Mouse (Mus musculus) lung, embryonic 15.5 days (tissue): ENCODE results near the gene Plxna4. TPM values are rescaled to one million over a fixed set of nuclear protein-coding genes. Genes with fewer than 3 reads are reported as not detected.
A peak's percentile ranks its signal among the peaks of the same experiment; 100 is the strongest.

Experiments used
- ATAC-seq: fragments of 200-750 bp; cut with Nextera tagmentation; 2 replicates; pipeline ENCODE4 v1.8.0; 2017; ENCODE audit warnings: moderate number of reproducible peaks, borderline replicate concordance; ENCODE audit not compliant: low FRiP score, low TSS enrichment; ENCODE audit errors: extremely low read depth
- H3K27ac ChIP-seq: fragments of 300-500 bp; sonication (generic); 2 replicates; pipeline ENCODE4 v1.5.1; 2015; ENCODE audit warnings: moderate library complexity, mild to moderate bottlenecking, inconsistent platforms
- H3K27me3 ChIP-seq: fragments of 300-500 bp; sonication (generic); 2 replicates; pipeline ENCODE4 v1.6.1; 2015; ENCODE audit warnings: inconsistent platforms
- H3K36me3 ChIP-seq: fragments of 300-500 bp; sonication (generic); 2 replicates; pipeline ENCODE4 v1.6.1; 2015; ENCODE audit warnings: inconsistent platforms
- H3K4me1 ChIP-seq: fragments of 300-500 bp; sonication (generic); 2 replicates; pipeline ENCODE4 v1.6.1; 2015; ENCODE audit warnings: inconsistent platforms
- H3K4me2 ChIP-seq: fragments of 300-500 bp; sonication (generic); 2 replicates; pipeline ENCODE4 v1.6.1; 2015; ENCODE audit warnings: inconsistent platforms, mild to moderate bottlenecking, moderate library complexity
- H3K4me3 ChIP-seq: fragments of 300-500 bp; sonication (generic); 2 replicates; pipeline ENCODE4 v1.5.1; 2015; ENCODE audit warnings: mild to moderate bottlenecking, inconsistent platforms
- H3K9ac ChIP-seq: fragments of 300-500 bp; sonication (generic); 2 replicates; pipeline ENCODE4 v1.6.1; 2015; ENCODE audit warnings: inconsistent platforms
- H3K9me3 ChIP-seq: fragments of 300-500 bp; sonication (generic); 2 replicates; pipeline ENCODE4 v1.6.1; 2016; ENCODE audit warnings: inconsistent platforms
- WGBS: fragments of 180-500 bp; shearing (Covaris S2); methylation state at CpG from one replicate; pipeline ENCODE4 v1.1.7; 2015; 5-methylcytosine and 5-hydroxymethylcytosine counted together
- polyA plus RNA-seq: library from polyadenylated mRNA; unstranded; fragments of >200 nt; fragmentation: Nextera tagmentation; extraction: Ambion mirVana; gene quantifications from 2 replicates; pipeline ENCODE4 v1.2.1, GENCODE M21; 2015

The Plxna4 gene
- polyA plus RNA-seq, 1 experiment from 2014 or later: 2.1 TPM

DNA sequence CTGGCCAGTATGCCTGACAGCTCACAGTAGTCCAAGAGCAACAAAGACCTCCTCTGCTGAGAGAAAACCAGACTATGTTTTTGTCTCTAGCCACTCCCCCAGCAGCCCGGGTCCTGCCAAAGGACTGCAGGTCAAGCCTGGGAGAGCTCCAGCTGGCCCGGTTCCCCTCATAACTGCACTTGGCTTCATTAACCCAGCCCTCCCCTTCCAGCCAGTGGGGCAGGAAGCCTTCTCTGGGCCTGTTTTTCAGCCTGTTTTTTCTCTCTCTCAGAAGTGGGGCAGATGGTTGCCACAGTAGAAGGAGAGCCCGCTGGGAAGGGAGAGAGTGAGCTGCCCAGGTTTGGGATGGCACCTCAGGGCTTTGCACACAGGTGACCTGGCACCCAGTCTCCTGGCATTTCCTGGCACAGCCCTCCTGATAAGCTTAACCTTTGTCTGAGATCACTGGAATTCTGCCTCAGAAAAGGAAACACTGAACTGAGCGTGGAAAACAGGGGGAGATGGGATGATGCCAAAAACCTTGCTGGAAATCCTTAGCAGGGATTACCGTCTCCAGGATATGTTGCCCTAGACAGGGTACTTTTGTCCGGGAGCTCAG, 190.8 kb downstream of the Plxna4 start:
- H3K27ac ChIP-seq: no peak overlapping the region
- no peaks in the 10 kb centered on the region for H3K9me3 ChIP-seq
- H3K4me1 ChIP-seq: peaks cover 14% of the 10 kb centered on the region
- H3K27me3 ChIP-seq: no peaks in the 10 kb centered on the region
- WGBS: 30% methylated on average over 6 of the region's 6 CpGs
- H3K4me2 ChIP-seq: no peak overlapping the region
- H3K4me3 ChIP-seq: no peak overlapping the region
- no peaks in the 10 kb centered on the region for H3K36me3 ChIP-seq
- no peak overlapping the region for H3K9ac ChIP-seq
- peak; percentile 83; the same call in 1 of the 2 replicates for ATAC-seq

DNA sequence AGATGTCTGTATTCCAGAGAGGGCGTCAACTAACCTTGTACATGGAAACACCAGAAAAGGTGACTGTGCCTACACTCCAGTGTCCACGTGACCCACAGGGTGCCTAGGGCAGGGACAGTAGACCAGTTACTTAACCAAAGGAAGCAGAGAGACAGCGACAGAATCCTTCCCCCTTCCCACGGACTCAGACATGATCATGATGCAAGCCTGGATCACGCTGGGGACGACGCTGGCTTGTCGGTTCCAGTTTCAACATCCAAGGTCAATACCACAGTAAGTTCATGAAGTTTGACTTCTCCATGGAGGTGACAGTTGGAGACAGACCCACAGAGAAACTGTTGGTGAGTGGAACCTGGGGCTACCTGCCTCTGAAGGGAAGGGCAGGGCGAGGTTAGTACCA, 192.6 kb downstream of the Plxna4 start:
- 86% methylated on average over 9 of the region's 9 CpGs for WGBS
- no peak for ATAC-seq
- H3K4me3 ChIP-seq: no peak overlapping the region
- no peaks in the 10 kb centered on the region for H3K36me3 ChIP-seq
- no peak overlapping the region for H3K9ac ChIP-seq
- no peaks in the 10 kb centered on the region for H3K27me3 ChIP-seq
- H3K4me2 ChIP-seq: no peak overlapping the region
- peaks cover 21% of the 10 kb centered on the region for H3K4me1 ChIP-seq
- H3K27ac ChIP-seq: no peak overlapping the region
- no peaks in the 10 kb centered on the region for H3K9me3 ChIP-seq

DNA sequence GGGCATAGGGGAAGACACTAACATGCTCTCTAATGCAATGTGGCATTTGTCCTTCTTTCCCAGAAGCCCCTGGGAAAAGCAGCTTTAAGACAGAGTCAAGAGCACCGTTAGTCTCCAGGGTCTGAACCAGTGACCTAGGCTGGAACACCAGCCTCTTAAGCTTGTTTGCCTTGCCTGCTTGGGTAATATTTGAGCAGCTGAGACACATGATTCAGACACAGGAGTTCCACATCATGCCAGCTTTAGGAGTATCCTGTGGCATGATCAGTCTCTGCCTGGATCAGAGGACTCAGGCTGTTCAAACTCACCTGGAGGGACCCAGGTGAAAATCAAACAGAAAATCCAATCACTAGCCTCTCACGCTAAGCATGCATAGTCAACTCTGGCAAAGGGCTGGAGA, 195.7 kb downstream of the Plxna4 start:
- no peaks in the 10 kb centered on the region for H3K27me3 ChIP-seq
- no peak overlapping the region for H3K27ac ChIP-seq
- 61% methylated on average over 2 of the region's 2 CpGs for WGBS
- no peaks in the 10 kb centered on the region for H3K9me3 ChIP-seq
- H3K36me3 ChIP-seq: no peaks in the 10 kb centered on the region
- H3K4me1 ChIP-seq: peaks cover 25% of the 10 kb centered on the region
- no peak overlapping the region for H3K9ac ChIP-seq
- no peak overlapping the region for H3K4me3 ChIP-seq
- no peak for ATAC-seq
- no peak overlapping the region for H3K4me2 ChIP-seq

DNA sequence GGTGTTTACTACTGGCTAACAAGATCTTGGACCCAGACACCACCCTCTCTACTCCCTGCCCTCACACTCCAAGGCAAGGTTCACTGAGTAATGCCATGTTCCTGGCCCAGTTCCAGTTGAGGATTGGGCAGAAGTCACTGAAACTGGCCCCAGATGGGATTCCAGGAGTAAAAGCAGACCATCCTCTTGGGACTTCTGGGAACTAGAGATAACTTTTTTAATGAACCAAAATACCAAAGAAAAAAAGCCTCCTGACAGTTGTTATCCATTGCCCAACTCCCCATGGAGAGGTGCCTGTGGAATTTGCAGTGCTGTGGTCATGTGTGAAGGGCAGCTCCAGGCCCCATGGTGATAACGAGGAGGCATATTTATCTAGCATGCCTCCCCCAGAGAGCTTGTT, 199.7 kb downstream of the Plxna4 start:
- no peak overlapping the region for H3K4me3 ChIP-seq
- H3K9ac ChIP-seq: no peak overlapping the region
- no peaks in the 10 kb centered on the region for H3K36me3 ChIP-seq
- ATAC-seq: no peak
- H3K9me3 ChIP-seq: no peaks in the 10 kb centered on the region
- no peaks in the 10 kb centered on the region for H3K27me3 ChIP-seq
- H3K27ac ChIP-seq: no peak overlapping the region
- peaks cover 25% of the 10 kb centered on the region for H3K4me1 ChIP-seq
- H3K4me2 ChIP-seq: no peak overlapping the region
- 26% methylated on average over 1 of the region's 1 CpGs for WGBS

DNA sequence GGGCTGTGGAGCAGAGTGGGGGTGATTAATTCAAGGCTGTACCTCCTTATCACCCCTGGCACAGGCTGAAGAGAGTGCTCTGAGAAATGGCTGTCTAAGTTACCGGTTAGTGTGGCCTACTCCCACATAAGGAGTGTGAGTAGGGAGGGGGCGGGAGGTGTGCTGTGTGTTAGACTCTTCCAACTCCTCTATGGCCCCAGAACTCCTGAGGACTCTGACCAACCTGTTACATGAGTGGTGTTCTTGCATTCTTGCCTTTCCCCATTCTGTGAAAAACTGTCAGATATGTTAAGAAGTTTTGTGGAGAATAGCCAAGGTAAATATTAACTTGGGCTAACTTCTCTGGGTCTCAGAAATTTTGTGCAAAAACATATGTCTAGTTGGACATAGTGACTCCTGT, 201.1 kb downstream of the Plxna4 start:
- 56% methylated on average over 2 of the region's 2 CpGs for WGBS
- peak overlapping the region; percentile 63 for H3K27ac ChIP-seq
- no peaks in the 10 kb centered on the region for H3K27me3 ChIP-seq
- H3K36me3 ChIP-seq: no peaks in the 10 kb centered on the region
- peaks cover 21% of the 10 kb centered on the region for H3K4me1 ChIP-seq
- H3K4me2 ChIP-seq: 0 out of 2 replicates have a peak overlapping the region, but pooled peaks have one; percentile 3
- no peak overlapping the region for H3K4me3 ChIP-seq
- H3K9me3 ChIP-seq: no peaks in the 10 kb centered on the region
- H3K9ac ChIP-seq: no peak overlapping the region
- peak; percentile 87 for ATAC-seq

DNA sequence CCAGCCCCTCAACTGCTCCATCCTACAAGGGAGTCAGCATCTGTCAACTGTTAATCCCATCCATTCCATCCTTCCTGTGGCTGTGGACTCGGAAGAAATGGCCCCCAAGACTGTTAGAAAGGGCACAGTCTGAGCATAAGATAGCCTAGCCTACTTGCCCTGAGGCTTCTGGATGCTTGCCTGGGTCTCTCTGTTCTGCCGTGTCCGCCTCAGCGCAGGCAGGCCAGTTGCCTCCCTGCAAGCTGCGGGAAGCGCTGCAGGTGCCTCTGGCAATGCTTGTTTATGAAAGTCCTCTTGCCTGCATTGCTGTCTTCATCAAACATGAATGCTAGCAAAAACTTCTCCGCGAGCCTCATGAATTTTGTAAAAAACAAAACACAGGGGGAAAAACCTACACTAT, 203.1 kb downstream of the Plxna4 start:
- no peak overlapping the region for H3K4me2 ChIP-seq
- no peaks in the 10 kb centered on the region for H3K9me3 ChIP-seq
- H3K4me1 ChIP-seq: peaks cover 16% of the 10 kb centered on the region
- H3K4me3 ChIP-seq: no peak overlapping the region
- no peak overlapping the region for H3K9ac ChIP-seq
- H3K27ac ChIP-seq: no peak overlapping the region
- H3K36me3 ChIP-seq: no peaks in the 10 kb centered on the region
- ATAC-seq: no peak
- no peaks in the 10 kb centered on the region; the same call in 1 of the 2 replicates for H3K27me3 ChIP-seq
- WGBS: 69% methylated on average over 8 of the region's 8 CpGs

DNA sequence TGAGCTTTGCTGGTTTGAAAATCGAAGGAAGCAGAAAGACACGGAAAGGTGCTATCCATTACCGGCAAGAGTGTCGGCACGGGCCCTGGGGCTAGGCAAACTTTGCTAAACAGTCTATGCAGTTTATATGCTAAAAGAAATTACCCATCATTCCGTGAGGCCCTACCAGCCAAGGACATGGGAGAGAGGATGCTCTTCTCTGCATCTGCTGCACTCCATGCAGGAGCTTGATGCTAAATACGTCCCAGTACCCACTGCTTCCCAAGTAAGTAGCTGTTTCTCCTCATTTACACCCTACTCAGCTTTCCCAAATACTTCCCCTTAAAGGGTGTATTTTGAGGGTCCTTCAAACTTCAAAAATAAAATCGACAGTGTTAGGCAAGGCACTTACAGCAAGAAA, 203.6 kb downstream of the Plxna4 start:
- Histone ChIP-seq H3K4me1 (peaks cover 16% of the 10 kb centered on the region), H3K36me3 (no peaks in the 10 kb centered on the region), H3K27me3 (no peaks in the 10 kb centered on the region; the same call in 1 of the 2 replicates), H3K4me2 (no peak overlapping the region), H3K9me3 (no peaks in the 10 kb centered on the region), H3K27ac (no peak overlapping the region), H3K4me3 (no peak overlapping the region), H3K9ac (no peak overlapping the region)
- no peak for ATAC-seq
- 74% methylated on average over 8 of the region's 8 CpGs for WGBS

DNA sequence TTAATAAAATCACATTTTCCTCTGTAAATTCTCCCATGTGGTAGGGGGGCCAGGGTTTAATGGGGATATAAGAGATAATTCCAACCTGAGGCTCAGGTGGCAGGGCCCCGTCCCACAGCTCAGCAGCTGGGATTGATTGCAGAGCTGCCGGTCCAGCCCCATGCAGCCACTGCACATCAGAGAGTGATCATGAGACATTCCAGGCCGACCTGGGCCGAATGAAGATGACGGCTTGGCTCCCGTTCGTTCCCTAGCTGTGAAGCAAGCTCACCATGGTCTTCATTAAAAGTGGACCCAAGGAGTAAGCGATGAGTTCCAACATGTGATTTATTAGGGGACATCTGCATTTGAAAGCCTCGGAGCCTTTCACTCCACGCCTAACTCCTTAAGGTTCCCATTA, 206.5 kb downstream of the Plxna4 start:
- Histone ChIP-seq H3K4me2 (no peak overlapping the region), H3K9me3 (no peaks in the 10 kb centered on the region), H3K36me3 (no peaks in the 10 kb centered on the region), H3K27me3 (no peaks in the 10 kb centered on the region; the same call in 1 of the 2 replicates), H3K9ac (no peak overlapping the region), H3K4me1 (peaks cover 13% of the 10 kb centered on the region), H3K27ac (no peak overlapping the region), H3K4me3 (no peak overlapping the region)
- WGBS: 39% methylated on average over 10 of the region's 10 CpGs
- no peak for ATAC-seq

DNA sequence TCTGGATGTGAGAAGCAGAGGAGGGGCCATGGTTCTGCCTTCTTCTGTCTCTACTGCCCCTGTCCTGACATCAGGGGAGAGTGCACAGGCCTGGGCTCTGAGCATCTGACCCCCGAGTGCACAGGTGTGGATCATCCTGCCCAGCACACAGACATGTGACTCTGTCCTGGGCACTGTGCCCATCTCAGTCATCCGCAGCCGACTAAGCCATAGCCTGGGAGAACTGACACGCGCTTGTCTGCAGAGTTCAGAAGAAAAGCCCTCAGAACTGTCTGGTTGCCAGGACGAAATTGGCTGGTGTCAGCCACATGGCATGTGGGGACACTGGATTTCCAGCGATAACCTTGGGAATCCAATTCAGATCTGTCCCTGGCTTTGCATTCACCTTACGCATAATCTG, 210.8 kb downstream of the Plxna4 start:
- Histone ChIP-seq H3K4me3 (no peak overlapping the region), H3K9me3 (no peaks in the 10 kb centered on the region), H3K27me3 (no peaks in the 10 kb centered on the region; the same call in 1 of the 2 replicates), H3K27ac (no peak overlapping the region), H3K36me3 (no peaks in the 10 kb centered on the region), H3K9ac (no peak overlapping the region), H3K4me1 (peaks cover 6% of the 10 kb centered on the region; the same call in 1 of the 2 replicates), H3K4me2 (no peak overlapping the region)
- WGBS: 63% methylated on average over 8 of the region's 8 CpGs
- ATAC-seq: 0 out of 2 replicates have a peak, but pooled peaks have one; percentile 42

DNA sequence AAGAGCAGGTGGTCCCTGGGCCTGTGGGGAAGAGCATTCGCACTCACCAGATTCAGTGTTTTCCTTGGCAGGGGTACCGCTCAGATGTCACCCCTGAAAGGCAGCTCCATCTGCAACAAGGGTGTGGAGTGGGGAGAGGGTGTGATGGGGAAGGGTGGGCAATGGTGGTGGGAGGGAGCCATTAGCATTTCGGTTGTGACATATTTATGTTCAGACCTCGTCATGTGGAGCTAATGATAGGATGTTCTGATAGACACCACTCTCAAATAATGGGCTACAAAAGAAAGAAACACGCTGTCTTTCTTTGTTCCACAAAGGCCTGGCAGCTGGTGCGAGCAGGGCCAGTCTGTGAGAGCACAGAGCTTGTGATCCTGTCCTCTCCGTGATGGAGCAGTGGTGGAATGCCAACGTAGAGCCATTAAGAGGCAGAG, 214.0 kb downstream of the Plxna4 start:
- H3K4me2 ChIP-seq: no peak overlapping the region

DNA sequence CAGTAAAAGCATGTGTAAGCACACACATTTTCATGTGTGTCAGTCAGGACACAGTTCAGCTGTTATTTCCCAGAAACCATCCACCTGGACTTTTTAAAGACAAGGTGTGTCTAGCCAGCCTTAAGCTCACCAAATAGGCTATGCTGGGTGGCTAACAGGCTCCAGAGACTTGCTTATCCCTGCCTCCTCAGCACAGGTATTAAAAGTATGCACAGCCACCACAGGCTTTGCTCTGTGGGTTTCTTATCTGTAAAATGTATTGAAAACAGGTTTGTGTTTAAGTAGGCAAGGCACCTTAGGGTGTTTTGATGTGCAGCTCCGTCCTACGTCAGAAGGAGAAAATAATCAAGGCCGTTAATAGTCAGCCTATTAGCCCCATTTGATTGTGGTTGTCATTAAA, 218.9 kb downstream of the Plxna4 start:
- Histone ChIP-seq H3K27ac (no peak overlapping the region), H3K9ac (no peak overlapping the region), H3K36me3 (no peaks in the 10 kb centered on the region), H3K27me3 (no peaks in the 10 kb centered on the region), H3K4me3 (no peak overlapping the region), H3K4me1 (peaks cover 4% of the 10 kb centered on the region; the same call in 1 of the 2 replicates), H3K9me3 (no peaks in the 10 kb centered on the region), H3K4me2 (no peak overlapping the region)
- no peak for ATAC-seq
- 83% methylated on average over 3 of the region's 3 CpGs for WGBS

More for the DNA sequence above, 214.0 kb downstream of the Plxna4 start:
- Histone ChIP-seq H3K27me3 (no peaks in the 10 kb centered on the region), H3K36me3 (no peaks in the 10 kb centered on the region), H3K27ac (no peak overlapping the region), H3K4me1 (peaks cover 6% of the 10 kb centered on the region; the same call in 1 of the 2 replicates), H3K9me3 (no peaks in the 10 kb centered on the region), H3K4me3 (no peak overlapping the region), H3K9ac (no peak overlapping the region)
- WGBS: 86% methylated on average over 8 of the region's 8 CpGs
- no peak for ATAC-seq

DNA sequence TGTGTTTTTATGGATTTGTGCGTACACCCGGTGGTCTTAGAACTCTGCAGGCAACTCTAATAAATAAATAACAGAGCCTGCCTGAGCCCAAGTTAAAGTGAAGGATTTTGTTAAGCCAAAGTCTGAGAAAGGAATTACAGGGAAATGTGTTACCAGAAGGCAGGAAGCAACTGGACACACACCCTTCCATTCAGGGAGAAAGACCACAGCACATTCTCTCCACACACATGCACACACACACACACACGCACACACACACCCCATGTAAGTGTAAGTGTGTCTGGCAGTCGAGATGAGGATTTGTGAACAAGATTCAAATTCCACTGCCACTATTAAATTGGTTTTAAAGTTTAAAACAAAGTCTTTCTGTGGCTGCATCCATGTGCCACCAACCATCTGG, 219.6 kb downstream of the Plxna4 start:
- peaks cover 11% of the 10 kb centered on the region for H3K4me1 ChIP-seq
- no peaks in the 10 kb centered on the region for H3K36me3 ChIP-seq
- H3K27me3 ChIP-seq: no peaks in the 10 kb centered on the region
- no peak for ATAC-seq
- H3K27ac ChIP-seq: no peak overlapping the region
- no peaks in the 10 kb centered on the region for H3K9me3 ChIP-seq
- no peak overlapping the region for H3K9ac ChIP-seq
- 62% methylated on average over 4 of the region's 4 CpGs for WGBS
- no peak overlapping the region for H3K4me2 ChIP-seq
- H3K4me3 ChIP-seq: no peak overlapping the region
